Mouse (Mus musculus) MEL (cell line): Measurements from ENCODE around the gene Eif2b3.

Experiments
- CTCF ChIP-seq, 3 experiments: IDR thresholded peaks in 2 of 3; conservative IDR thresholded peaks in 1 of 3; 2 replicates each; pipeline ENCODE4 v1.5.1; 2011 to 2012; ENCODE audit warnings: low read length in 3 of 3, low read depth in 2 of 3, mild to moderate bottlenecking in 2 of 3, improper control_type of control experiment in 1 of 3, inconsistent platforms in 1 of 3, mixed read lengths in 1 of 3, moderate library complexity in 1 of 3; ENCODE audit not compliant: control insufficient read depth in 1 of 3, insufficient read depth in 1 of 3, poor library complexity in 1 of 3, severe bottlenecking in 1 of 3
- MEF2A ChIP-seq: IDR thresholded peaks from 2 replicates; pipeline ENCODE4 v1.6.1; 2014; ENCODE audit warnings: low read depth, mild to moderate bottlenecking, inconsistent platforms, low read length, improper control_type of control experiment; ENCODE audit not compliant: poor library complexity, insufficient replicate concordance, severe bottlenecking; ENCODE audit errors: extremely low read depth
- TAL1 ChIP-seq: IDR thresholded peaks from 2 replicates; pipeline ENCODE4 v1.6.1; 2012; ENCODE audit warnings: mild to moderate bottlenecking, inconsistent platforms, low read length, moderate library complexity, mixed read lengths

- TF ChIP-seq CTCF (IDR thresholded peaks at IDR 0.05 in 2 of 3, conservative IDR thresholded peaks at IDR 0.05 in 1 of 3; ENCODE audit: control insufficient read depth in 1 of 3, insufficient read depth in 1 of 3, low read depth in 2 of 3, low read length in 3 of 3, poor library complexity in 1 of 3, severe bottlenecking in 1 of 3): no peak
- TF ChIP-seq MEF2A: no peak
- no peak for TF ChIP-seq TAL1
Measured at GRCm38 (mm10) chr4:117007058-117007457, 12.1 kb upstream of the Eif2b3 start.
